Mouse (Mus musculus) brain, embryonic 14.5 days (tissue): ENCODE results near the gene Ank2.

Experiments
- CTCF ChIP-seq: fragments of 200-500 bp; IDR thresholded peaks from 2 replicates; pipeline ENCODE4 v1.5.1; 2012; ENCODE audit warnings: inconsistent platforms, mild to moderate bottlenecking, moderate library complexity, borderline replicate concordance; ENCODE audit not compliant: insufficient read depth, insufficient read length; ENCODE audit errors: extremely low read depth
- POLR2A ChIP-seq: fragments of 200-500 bp; IDR thresholded peaks from 2 replicates; pipeline ENCODE4 v1.6.1; 2012; ENCODE audit warnings: mild to moderate bottlenecking, inconsistent platforms, borderline replicate concordance; ENCODE audit not compliant: poor library complexity, insufficient read depth, insufficient read length, severe bottlenecking; ENCODE audit errors: extremely low read depth

- TF ChIP-seq CTCF (no peak), POLR2A (no peak)
These were observed 45.9 kb downstream of the Ank2 start for GRCm38 (mm10) chr3:127453254-127453653.
